Mouse (Mus musculus) midbrain, embryonic 11.5 days (tissue): Measurements from ENCODE around the gene Arl15. TPM values are rescaled to one million over a fixed set of nuclear protein-coding genes. Genes with fewer than 3 reads are reported as not detected.

ENCODE experiments used
- ATAC-seq: fragments of 200-750 bp; cut with Nextera tagmentation; 2 replicates; pipeline ENCODE4 v1.8.0; 2017; ENCODE audit warnings: moderate TSS enrichment, moderate library complexity; ENCODE audit not compliant: low FRiP score
- DNase-seq: peaks from one replicate; pipeline ENCODE4 v3.0.0; 2015; ENCODE audit warnings: low spot score; ENCODE audit errors: missing footprints
- H3K27ac ChIP-seq: fragments of 300-500 bp; sonication (generic); 2 replicates; pipeline ENCODE4 v1.5.1; 2014; ENCODE audit warnings: low read depth, low read length
- H3K27me3 ChIP-seq: fragments of 300-500 bp; sonication (generic); 2 replicates; pipeline ENCODE4 v1.6.1; 2014; ENCODE audit warnings: mild to moderate bottlenecking, low read length, moderate library complexity, mixed read lengths; ENCODE audit not compliant: control insufficient read depth, insufficient read depth
- H3K36me3 ChIP-seq: fragments of 300-500 bp; sonication (generic); 2 replicates; pipeline ENCODE4 v1.6.1; 2014; ENCODE audit warnings: mild to moderate bottlenecking, low read length, moderate library complexity, mixed read lengths; ENCODE audit not compliant: control insufficient read depth, insufficient read depth
- H3K4me1 ChIP-seq: fragments of 300-500 bp; sonication (generic); 2 replicates; pipeline ENCODE4 v1.6.1; 2014; ENCODE audit warnings: low read length; ENCODE audit not compliant: control insufficient read depth, insufficient read depth
- H3K4me2 ChIP-seq: fragments of 300-500 bp; sonication (generic); 2 replicates; pipeline ENCODE4 v1.6.1; 2014; ENCODE audit warnings: mild to moderate bottlenecking, moderate library complexity
- H3K4me3 ChIP-seq: fragments of 300-500 bp; sonication (generic); 2 replicates; pipeline ENCODE4 v1.5.1; 2014; ENCODE audit warnings: low read depth, low read length
- H3K9ac ChIP-seq: fragments of 300-500 bp; sonication (generic); 2 replicates; pipeline ENCODE4 v1.6.1; 2014; ENCODE audit warnings: low read length
- H3K9me3 ChIP-seq: fragments of 300-500 bp; sonication (generic); 2 replicates; pipeline ENCODE4 v1.6.1; 2016; ENCODE audit warnings: low read length; ENCODE audit not compliant: control insufficient read depth
- WGBS: fragments of 180-500 bp; shearing (Covaris S2); extraction: QIAGEN DNeasy Blood & Tissue Kit; methylation state at CpG from one replicate; pipeline ENCODE4 v1.1.7; 2014; 5-methylcytosine and 5-hydroxymethylcytosine counted together
- polyA plus RNA-seq: library from polyadenylated mRNA; unstranded; fragments of >200 nt; fragmentation: Nextera tagmentation; extraction: Ambion mirVana; gene quantifications from 2 replicates; pipeline ENCODE4 v1.2.1, GENCODE M21; 2014

Arl15 gene
- polyA plus RNA-seq, 1 experiment from 2014 or later: 13.6 TPM

- 69% methylated on average over 10 of the region's 10 CpGs for WGBS
- DNase-seq (no peak), ATAC-seq (0 out of 2 replicates have a peak, but pooled peaks have one; percentile 14)
- Histone ChIP-seq H3K4me1 (no peaks in the 10 kb centered on the region), H3K27me3 (no peaks in the 10 kb centered on the region), H3K27ac (no peak overlapping the region), H3K36me3 (no peaks in the 10 kb centered on the region), H3K4me2 (no peak overlapping the region), H3K9me3 (no peaks in the 10 kb centered on the region), H3K4me3 (no peak overlapping the region), H3K9ac (no peak overlapping the region)
These were observed 52.1 kb downstream of the Arl15 start for GRCm38 (mm10) chr13:113846413-113846812.

- DNase-seq (no peak), ATAC-seq (no peak)
- no peaks in the 10 kb centered on the region for H3K4me1 ChIP-seq
- no peaks in the 10 kb centered on the region for H3K9me3 ChIP-seq
- H3K27ac ChIP-seq: no peak overlapping the region
- H3K4me3 ChIP-seq: no peak overlapping the region
- no peak overlapping the region for H3K4me2 ChIP-seq
- no peak overlapping the region for H3K9ac ChIP-seq
- no peaks in the 10 kb centered on the region for H3K36me3 ChIP-seq
- 89% methylated on average over 8 of the region's 8 CpGs for WGBS
- no peaks in the 10 kb centered on the region for H3K27me3 ChIP-seq
These were observed 56.2 kb downstream of the Arl15 start for GRCm38 (mm10) chr13:113850431-113851034.

DNA sequence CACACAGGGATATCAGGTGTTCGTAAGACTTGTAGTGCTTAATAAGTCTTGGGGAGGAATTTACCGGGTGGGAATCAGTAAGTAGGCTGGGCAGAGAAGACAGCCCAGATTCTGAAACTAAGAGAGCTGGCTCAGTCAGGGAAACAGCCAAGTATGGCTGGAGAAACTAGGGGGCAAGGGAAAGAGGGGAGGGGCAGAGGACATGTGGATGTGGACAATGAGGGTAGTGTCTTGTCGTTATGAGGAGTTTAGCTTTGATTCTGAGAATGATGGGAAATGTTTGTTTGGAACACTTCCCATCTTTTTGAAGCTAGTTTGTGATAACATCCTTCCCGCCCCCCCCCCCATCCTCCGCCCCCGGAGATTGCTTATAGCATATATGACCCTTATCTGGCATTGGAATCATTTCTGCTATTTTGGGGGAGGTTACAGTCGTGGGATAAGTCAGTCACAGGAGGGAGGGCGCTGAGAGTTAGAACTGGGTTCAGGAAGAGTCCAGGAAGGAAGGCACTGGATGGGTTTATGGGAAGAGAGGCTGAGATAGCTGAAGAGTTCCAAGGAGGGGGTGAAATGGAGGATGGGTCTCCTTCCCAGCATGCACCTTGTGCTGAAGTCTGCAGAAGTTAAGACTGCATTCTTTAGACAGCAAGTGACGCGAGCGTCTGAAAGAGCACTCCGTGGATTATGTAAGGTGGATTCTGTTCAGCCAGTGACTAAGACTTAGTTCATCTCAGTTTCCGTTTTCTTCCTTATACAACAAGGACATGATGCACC lies 57.5 kb downstream of the Arl15 start:
- 92% methylated on average over 13 of the region's 13 CpGs for WGBS
- no peaks in the 10 kb centered on the region for H3K9me3 ChIP-seq
- ATAC-seq (no peak), DNase-seq (no peak)
- no peaks in the 10 kb centered on the region for H3K36me3 ChIP-seq
- H3K9ac ChIP-seq: no peak overlapping the region
- no peak overlapping the region for H3K4me2 ChIP-seq
- H3K27ac ChIP-seq: no peak overlapping the region
- H3K4me1 ChIP-seq: no peaks in the 10 kb centered on the region
- H3K4me3 ChIP-seq: no peak overlapping the region
- no peaks in the 10 kb centered on the region for H3K27me3 ChIP-seq

DNA sequence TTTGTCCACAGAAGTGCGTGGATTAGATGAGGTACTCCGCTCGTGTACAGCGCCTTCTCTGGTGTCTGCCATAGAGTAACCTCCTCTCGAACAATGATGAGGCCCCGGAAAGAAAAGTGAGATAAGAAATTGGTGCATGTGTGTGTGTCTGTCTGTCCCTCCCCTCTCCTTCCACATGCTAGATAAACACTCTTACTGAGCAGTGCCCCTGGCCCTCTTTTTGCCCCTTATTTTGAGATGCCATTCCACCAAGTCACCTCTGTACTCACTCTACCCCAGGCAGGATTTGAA lies 58.0 kb downstream of the Arl15 start:
- Histone ChIP-seq H3K36me3 (no peaks in the 10 kb centered on the region), H3K4me3 (no peak overlapping the region), H3K27ac (no peak overlapping the region), H3K9me3 (no peaks in the 10 kb centered on the region), H3K4me2 (no peak overlapping the region), H3K9ac (no peak overlapping the region), H3K27me3 (no peaks in the 10 kb centered on the region), H3K4me1 (no peaks in the 10 kb centered on the region)
- 92% methylated on average over 6 of the region's 6 CpGs for WGBS
- no peak for DNase-seq
- no peak for ATAC-seq

GRCm38 (mm10) chr13:113854146-113854545 lies 59.8 kb downstream of the Arl15 start:
- H3K4me1 ChIP-seq: no peaks in the 10 kb centered on the region
- no peaks in the 10 kb centered on the region for H3K36me3 ChIP-seq
- H3K4me2 ChIP-seq: no peak overlapping the region
- no peak overlapping the region for H3K9ac ChIP-seq
- no peaks in the 10 kb centered on the region for H3K9me3 ChIP-seq
- WGBS: 83% methylated on average over 4 of the region's 4 CpGs
- ATAC-seq (no peak), DNase-seq (peak; percentile 66)
- no peak overlapping the region for H3K4me3 ChIP-seq
- H3K27me3 ChIP-seq: no peaks in the 10 kb centered on the region
- no peak overlapping the region for H3K27ac ChIP-seq

GRCm38 (mm10) chr13:113854551-113855312 lies 60.4 kb downstream of the Arl15 start:
- no peaks in the 10 kb centered on the region for H3K9me3 ChIP-seq
- H3K9ac ChIP-seq: no peak overlapping the region
- no peak overlapping the region for H3K27ac ChIP-seq
- ATAC-seq (no peak), DNase-seq (no peak)
- H3K27me3 ChIP-seq: no peaks in the 10 kb centered on the region
- no peaks in the 10 kb centered on the region for H3K4me1 ChIP-seq
- H3K4me2 ChIP-seq: no peak overlapping the region
- 87% methylated on average over 13 of the region's 13 CpGs for WGBS
- H3K36me3 ChIP-seq: no peaks in the 10 kb centered on the region
- H3K4me3 ChIP-seq: no peak overlapping the region

DNA sequence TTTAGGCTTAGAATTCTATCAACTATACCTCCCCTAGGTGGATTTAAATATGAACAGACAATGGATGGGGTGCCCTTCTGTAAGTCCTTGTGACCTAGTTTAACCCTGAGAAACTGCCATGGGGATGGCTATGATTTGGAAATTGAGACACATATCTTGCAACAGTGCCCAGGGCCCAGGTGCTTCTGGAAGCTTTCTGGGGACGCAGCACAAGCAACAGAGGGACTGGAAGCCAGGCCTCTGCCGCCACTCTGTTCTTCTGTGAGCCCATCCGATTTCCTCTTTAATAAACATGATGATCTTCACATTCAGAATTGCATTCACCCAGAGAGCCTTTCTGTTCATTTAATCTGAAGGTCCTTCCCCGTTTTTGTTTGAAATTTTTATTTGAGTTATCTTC lies 62.6 kb downstream of the Arl15 start:
- Histone ChIP-seq H3K9ac (no peak overlapping the region), H3K9me3 (no peaks in the 10 kb centered on the region), H3K36me3 (no peaks in the 10 kb centered on the region), H3K4me3 (no peak overlapping the region), H3K4me2 (no peak overlapping the region), H3K4me1 (no peaks in the 10 kb centered on the region), H3K27me3 (no peaks in the 10 kb centered on the region), H3K27ac (no peak overlapping the region)
- ATAC-seq (no peak), DNase-seq (no peak)
- WGBS: 80% methylated on average over 4 of the region's 4 CpGs

DNA sequence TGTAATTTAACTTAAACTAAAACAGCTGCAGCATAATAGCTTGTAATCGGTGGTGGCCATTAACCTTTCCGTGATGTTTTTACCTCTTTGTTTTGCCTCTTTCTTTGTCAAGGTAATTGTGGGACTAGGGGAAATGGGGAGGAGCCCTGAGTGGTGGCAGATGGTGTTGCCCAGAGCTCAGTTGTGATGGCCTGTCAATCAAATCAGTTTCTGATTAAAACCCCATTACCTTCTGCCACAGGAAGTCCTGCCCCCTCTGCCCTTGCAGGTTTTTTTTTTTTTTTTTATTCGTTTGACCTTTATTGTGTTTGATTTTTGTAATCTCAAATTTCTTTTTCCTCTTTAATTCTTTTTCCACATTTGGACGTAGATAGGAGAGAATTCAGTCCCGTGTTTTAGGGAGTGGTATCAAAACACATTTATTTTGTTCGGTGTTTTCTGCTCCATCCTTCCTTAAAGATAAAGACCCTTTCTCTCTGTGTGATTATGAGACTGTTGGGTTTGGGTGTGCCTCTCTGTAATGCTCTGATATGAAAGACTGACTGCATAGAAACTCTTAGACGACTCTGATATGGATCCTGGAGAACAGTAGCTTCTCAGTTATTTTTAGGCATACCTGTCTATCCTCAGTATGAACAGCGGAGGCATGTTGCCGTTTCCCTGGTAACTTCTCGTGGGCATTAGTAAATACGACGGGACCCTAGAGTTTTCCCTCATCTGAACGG lies 64.5 kb downstream of the Arl15 start:
- H3K9ac ChIP-seq: no peak overlapping the region
- DNase-seq (no peak), ATAC-seq (peak; percentile 79; the same call in 1 of the 2 replicates)
- H3K4me3 ChIP-seq: no peak overlapping the region
- no peak overlapping the region for H3K27ac ChIP-seq
- H3K4me2 ChIP-seq: no peak overlapping the region
- no peaks in the 10 kb centered on the region for H3K4me1 ChIP-seq
- H3K9me3 ChIP-seq: no peaks in the 10 kb centered on the region
- H3K36me3 ChIP-seq: no peaks in the 10 kb centered on the region
- WGBS: 78% methylated on average over 13 of the region's 13 CpGs
- H3K27me3 ChIP-seq: no peaks in the 10 kb centered on the region

DNA sequence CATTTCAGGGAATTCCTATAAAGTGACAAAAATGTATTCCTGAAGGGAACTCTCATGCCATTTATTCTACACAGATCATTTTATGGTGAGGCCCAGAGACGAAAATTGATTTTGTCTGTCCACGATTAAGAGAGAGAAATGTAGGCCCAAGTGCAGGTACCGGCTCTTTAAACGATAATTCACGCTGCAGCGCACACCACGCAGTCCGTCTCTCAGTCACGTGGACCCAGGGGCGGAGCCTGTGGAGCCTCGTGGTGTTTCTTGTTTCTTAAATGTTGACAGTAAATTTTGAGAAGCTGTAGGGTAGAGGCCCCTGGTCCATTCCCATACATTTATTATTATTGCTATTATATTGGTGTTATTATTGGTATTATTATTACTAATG lies 65.1 kb downstream of the Arl15 start:
- H3K9ac ChIP-seq: no peak overlapping the region
- H3K27ac ChIP-seq: no peak overlapping the region
- no peak overlapping the region for H3K4me3 ChIP-seq
- H3K9me3 ChIP-seq: no peaks in the 10 kb centered on the region
- no peak overlapping the region for H3K4me2 ChIP-seq
- DNase-seq (no peak), ATAC-seq (no peak)
- H3K27me3 ChIP-seq: no peaks in the 10 kb centered on the region
- 77% methylated on average over 11 of the region's 11 CpGs for WGBS
- H3K4me1 ChIP-seq: no peaks in the 10 kb centered on the region
- H3K36me3 ChIP-seq: no peaks in the 10 kb centered on the region
